23 mouse cellular contexts compared by ENCODE assay signal in genomic region chr4:152490311-152490710, GRCm38 (mm10). TPM values are rescaled to one million over a fixed set of nuclear protein-coding genes. Genes with fewer than 3 reads are reported as not detected.
DNase-seq lines count a peak whose midpoint lies in the region; ATAC-seq and TF ChIP-seq lines count a peak whose summit lies in the region.
"Had no signal": no experiment of that assay in that cellular context is flagged by ENCODE, and none has a peak within 500 bp of the region (broad histone marks: within the 10 kb centered on the region; RNA-seq: fewer than 3 reads in every experiment).

No protein-coding gene starts in this region.

- H3K27me3 ChIP-seq in heart, postnatal 0 days (ENCODE audit: control insufficient read depth, insufficient read depth, low read length) = no peaks in the 10 kb centered on the region
- H3K27me3 ChIP-seq: embryonic facial prominence, embryonic 12.5 days; embryonic facial prominence, embryonic 15.5 days; hindbrain, embryonic 12.5 days; hindbrain, embryonic 15.5 days had no signal

- 65% methylated on average over 14 of the region's 14 CpGs for WGBS in heart, postnatal 0 days

- no peak for TF ChIP-seq CTCF in heart, postnatal 0 days (IDR thresholded peaks at IDR 0.05; ENCODE audit: low read depth)

- ATAC-seq in heart, postnatal 0 days (ENCODE audit: insufficient read depth, low read depth) = peak; percentile 14; the same call in 1 of the 2 replicates
- ATAC-seq: activated CD4-positive, CD25-positive, alpha-beta regulatory T cell, adult 4 months; CD4-positive, CD25-positive, alpha-beta regulatory T cell, adult 4 months; intestine, postnatal 0 days had no signal

- no peak overlapping the region for H3K27ac ChIP-seq in heart, postnatal 0 days (ENCODE audit: low read depth)
- H3K27ac ChIP-seq: embryonic facial prominence, embryonic 12.5 days; embryonic facial prominence, embryonic 15.5 days; gastrocnemius, adult 2 months; heart, adult 2 months; hindbrain, embryonic 12.5 days; hindbrain, embryonic 15.5 days had no signal

- H3K9ac ChIP-seq in heart, postnatal 0 days (replicated peaks; ENCODE audit: low read depth, low read length) = no peak overlapping the region
- H3K9ac ChIP-seq: embryonic facial prominence, embryonic 12.5 days; embryonic facial prominence, embryonic 15.5 days; forebrain, postnatal 0 days; hindbrain, embryonic 12.5 days; hindbrain, embryonic 15.5 days had no signal

- H3K9me3 ChIP-seq in heart, postnatal 0 days (replicated peaks; ENCODE audit: control insufficient read depth, low read length) = no peaks in the 10 kb centered on the region
- H3K9me3 ChIP-seq: embryonic facial prominence, embryonic 12.5 days; embryonic facial prominence, embryonic 15.5 days; hindbrain, embryonic 12.5 days; hindbrain, embryonic 15.5 days had no signal

- DNase-seq in heart, postnatal 0 days (ENCODE audit: low spot score) = no peak
- DNase-seq in heart, adult 8-10 months (ENCODE audit: low spot score) = no peak
- DNase-seq in kidney, adult 18-20 months = peak; percentile 4
- DNase-seq in kidney, postnatal 25 days = no peak
- DNase-seq in MN1 (ENCODE audit: low spot score) = peak; percentile 63
- peak; percentile 2 for DNase-seq in gonadal fat pad, adult 2 months (ENCODE audit: low read depth)
- DNase-seq: adrenal gland, postnatal 10 days; adrenal gland, postnatal 36 days; cerebellum, adult 18-20 months; cerebellum, adult 9-10 months; cerebellum, postnatal 14 days; forebrain, postnatal 0 days; gastrocnemius, adult 2 months; gastrocnemius, postnatal 14 days had no signal

- H3K36me3 ChIP-seq in heart, postnatal 0 days (replicated peaks; ENCODE audit: control insufficient read depth, insufficient read depth, low read length) = no peaks in the 10 kb centered on the region
- H3K36me3 ChIP-seq: embryonic facial prominence, embryonic 12.5 days; embryonic facial prominence, embryonic 15.5 days; hindbrain, embryonic 15.5 days had no signal

- no peak overlapping the region for H3K4me3 ChIP-seq in heart, postnatal 0 days (ENCODE audit: low read depth, low read length)
- H3K4me3 ChIP-seq: embryonic facial prominence, embryonic 12.5 days; embryonic facial prominence, embryonic 15.5 days; gastrocnemius, adult 2 months; heart, adult 2 months; hindbrain, embryonic 12.5 days; hindbrain, embryonic 15.5 days had no signal

- H3K4me1 ChIP-seq in heart, postnatal 0 days (ENCODE audit: control insufficient read depth, insufficient read depth) = no peaks in the 10 kb centered on the region
- H3K4me1 ChIP-seq: embryonic facial prominence, embryonic 12.5 days had no signal

- no peak for TF ChIP-seq EP300 in heart, postnatal 0 days (IDR thresholded peaks at IDR 0.05; ENCODE audit: low read depth)

- H3K4me2 ChIP-seq in heart, postnatal 0 days (ENCODE audit: low read depth, low read length) = no peak overlapping the region
- H3K4me2 ChIP-seq: embryonic facial prominence, embryonic 12.5 days; embryonic facial prominence, embryonic 15.5 days; hindbrain, embryonic 12.5 days; hindbrain, embryonic 15.5 days had no signal

RNA-seq across cellular contexts. Expression of gene Kcnab2, which starts 12.6 kb away (rescaled TPM):
- total RNA-seq in heart, postnatal 0 days (2014; rRNA removed; ENCODE audit: low replicate concordance) = 1.5 and 2.9 TPM in 2 replicates
- polyA plus RNA-seq in heart, postnatal 0 days (2015; fragmentation: Nextera tagmentation; extraction: Ambion mirVana) = 0.69 and 1.1 TPM in 2 replicates
- total RNA-seq in heart, adult 8-10 months (2022) = 1 to 10 TPM; 2.1 to 4.5 (median 3.1) TPM
- 3.1 and 3.3 TPM in 2 replicates for polyA plus RNA-seq in gonadal fat pad, adult 2 months (2012; rRNA removed)

RNA-seq across cellular contexts. Expression of gene Nphp4, which starts 13.8 kb away (rescaled TPM):
- 1.5 and 5.0 TPM in 2 replicates for total RNA-seq in heart, postnatal 0 days (2014; rRNA removed; ENCODE audit: low replicate concordance)
- polyA plus RNA-seq in heart, postnatal 0 days (2015; fragmentation: Nextera tagmentation; extraction: Ambion mirVana) = 0.46 and 0.51 TPM in 2 replicates
- total RNA-seq in heart, adult 8-10 months (2022) = 1 to 10 TPM in 2 of 4 experiments, under 1 TPM in 2; 0.82 to 1.2 (median 1.0) TPM
- polyA plus RNA-seq in gonadal fat pad, adult 2 months (2012; rRNA removed) = 2.0 and 2.1 TPM in 2 replicates
- total RNA-seq: MEL had no signal

Comparison
In these comparisons a context has a peak if more than half of its experiments do, and no peak if none do; other contexts are left out.
1. DNase-seq: peak in kidney, adult 18-20 months (single experiment), MN1 (single experiment) and gonadal fat pad, adult 2 months (single experiment); none in heart, postnatal 0 days (single experiment), heart, adult 8-10 months (single experiment) and kidney, postnatal 25 days (0 of 2).